Mouse (Mus musculus): ENCODE measurements around the gene Ear2. TPM values are rescaled to one million over a fixed set of nuclear protein-coding genes. Genes with fewer than 3 reads are reported as not detected.

Ear2 gene
- polyA plus RNA-seq, 1 experiment from 2014 or later: 0.22 TPM

Other genes with a start within 250 kb of the Ear2 start
- gene Ear1, start 227.1 kb upstream of the Ear2 start, polyA plus RNA-seq (2015; fragmentation: Nextera tagmentation; extraction: Ambion mirVana): 0.45 TPM in 1 of 2 replicates, not detected in the other
- not detected in 2 replicates for gene Ear10, start 179.1 kb upstream of the Ear2 start, polyA plus RNA-seq (2015; fragmentation: Nextera tagmentation; extraction: Ambion mirVana)
- gene Gm8113, start 177.3 kb upstream of the Ear2 start, polyA plus RNA-seq (2015; fragmentation: Nextera tagmentation; extraction: Ambion mirVana): 7.1 and 8.3 TPM in 2 replicates
- gene Ang5, start 145.6 kb upstream of the Ear2 start, polyA plus RNA-seq (2015; fragmentation: Nextera tagmentation; extraction: Ambion mirVana): not detected in 2 replicates
- gene Ang6, start 100.4 kb upstream of the Ear2 start, polyA plus RNA-seq (2015; fragmentation: Nextera tagmentation; extraction: Ambion mirVana): not detected in 2 replicates
- gene Gm3327, start 21.2 kb downstream of the Ear2 start, polyA plus RNA-seq (2015; fragmentation: Nextera tagmentation; extraction: Ambion mirVana): not detected in 2 replicates
- gene Gm8212, start 95.0 kb downstream of the Ear2 start, polyA plus RNA-seq (2015; fragmentation: Nextera tagmentation; extraction: Ambion mirVana): not detected in 2 replicates
- not detected in 2 replicates for gene 4930503E14Rik, start 110.6 kb downstream of the Ear2 start, polyA plus RNA-seq (2015; fragmentation: Nextera tagmentation; extraction: Ambion mirVana)
- not detected in 2 replicates for gene Gm8220, start 182.9 kb downstream of the Ear2 start, polyA plus RNA-seq (2015; fragmentation: Nextera tagmentation; extraction: Ambion mirVana)
- gene Gm5930, start 235.9 kb downstream of the Ear2 start, polyA plus RNA-seq (2015; fragmentation: Nextera tagmentation; extraction: Ambion mirVana): not detected in 2 replicates

Measured in neural tube, embryonic 15.5 days (tissue).